Mouse (Mus musculus) midbrain, embryonic 14.5 days (tissue): ENCODE results near the gene Thbs2. TPM values are rescaled to one million over a fixed set of nuclear protein-coding genes. Genes with fewer than 3 reads are reported as not detected.

Experiments used
- ATAC-seq: fragments of 200-750 bp; cut with Nextera tagmentation; 2 replicates; pipeline ENCODE4 v1.8.0; 2017; ENCODE audit warnings: moderate number of reproducible peaks, moderate library complexity; ENCODE audit not compliant: low FRiP score, low TSS enrichment
- DNase-seq: peaks from one replicate; pipeline ENCODE4 v3.0.0-alpha.2; 2015
- H3K27ac ChIP-seq: fragments of 300-500 bp; sonication (generic); replicated peaks from 2 replicates; pipeline ENCODE4 v1.5.1; 2014; ENCODE audit warnings: mild to moderate bottlenecking, low read depth, low read length, moderate library complexity
- H3K27me3 ChIP-seq: fragments of 300-500 bp; sonication (generic); 2 replicates; pipeline ENCODE4 v1.6.1; 2014; ENCODE audit warnings: low read length, control low read depth, mixed read lengths; ENCODE audit not compliant: control insufficient read depth, insufficient read depth
- H3K36me3 ChIP-seq: fragments of 300-500 bp; sonication (generic); 2 replicates; pipeline ENCODE4 v1.6.1; 2014; ENCODE audit warnings: low read length, control low read depth; ENCODE audit not compliant: control insufficient read depth, insufficient read depth
- H3K4me1 ChIP-seq: fragments of 300-500 bp; sonication (generic); 2 replicates; pipeline ENCODE4 v1.6.1; 2014; ENCODE audit warnings: mild to moderate bottlenecking, antibody characterized with exemption, low read length, control low read depth; ENCODE audit not compliant: control insufficient read depth, insufficient read depth
- H3K4me2 ChIP-seq: fragments of 300-500 bp; sonication (generic); 2 replicates; pipeline ENCODE4 v1.6.1; 2014; ENCODE audit warnings: mild to moderate bottlenecking, low read length, moderate library complexity
- H3K4me3 ChIP-seq: fragments of 300-500 bp; sonication (generic); replicated peaks from 2 replicates; pipeline ENCODE4 v1.5.1; 2014; ENCODE audit warnings: low read depth, low read length
- H3K9ac ChIP-seq: fragments of 300-500 bp; sonication (generic); replicated peaks from 2 replicates; pipeline ENCODE4 v1.6.1; 2014; ENCODE audit warnings: mild to moderate bottlenecking, low read length, moderate library complexity
- H3K9me3 ChIP-seq: fragments of 300-500 bp; sonication (generic); 2 replicates; pipeline ENCODE4 v1.6.1; 2016; ENCODE audit warnings: low read length, control low read depth, mixed read lengths; ENCODE audit not compliant: control insufficient read depth
- WGBS: fragments of 180-500 bp; shearing (Covaris S2); extraction: QIAGEN DNeasy Blood & Tissue Kit; methylation state at CpG from one replicate; pipeline ENCODE4 v1.1.7; 2014; 5-methylcytosine and 5-hydroxymethylcytosine counted together
- polyA plus RNA-seq: library from polyadenylated mRNA; unstranded; fragments of >200 nt; fragmentation: Nextera tagmentation; extraction: Ambion mirVana; gene quantifications from 2 replicates; pipeline ENCODE4 v1.2.1, GENCODE M21; 2014

Thbs2 gene
- polyA plus RNA-seq, 1 experiment from 2014 or later = 1.7 TPM

GRCm38 (mm10) chr17:14720912-14721311, 26.9 kb upstream of the Thbs2 start:
- no peak overlapping the region for H3K4me3 ChIP-seq
- no peaks in the 10 kb centered on the region for H3K27me3 ChIP-seq
- H3K9me3 ChIP-seq = no peaks in the 10 kb centered on the region
- DNase-seq (no peak), ATAC-seq (no peak)
- no peak overlapping the region for H3K9ac ChIP-seq
- H3K4me1 ChIP-seq = no peaks in the 10 kb centered on the region
- no peak overlapping the region for H3K27ac ChIP-seq
- no peak overlapping the region for H3K4me2 ChIP-seq
- H3K36me3 ChIP-seq = no peaks in the 10 kb centered on the region
- WGBS = 93% methylated on average over 4 of the region's 4 CpGs

GRCm38 (mm10) chr17:14720227-14720626, 26.2 kb upstream of the Thbs2 start:
- Histone ChIP-seq H3K4me1 (no peaks in the 10 kb centered on the region), H3K4me3 (no peak overlapping the region), H3K36me3 (no peaks in the 10 kb centered on the region), H3K9me3 (no peaks in the 10 kb centered on the region), H3K27me3 (no peaks in the 10 kb centered on the region), H3K9ac (no peak overlapping the region), H3K4me2 (no peak overlapping the region), H3K27ac (no peak overlapping the region)
- no peak for DNase-seq
- WGBS = 91% methylated on average over 7 of the region's 7 CpGs
- ATAC-seq = no peak

- Histone ChIP-seq H3K4me2 (no peak overlapping the region), H3K9me3 (no peaks in the 10 kb centered on the region), H3K4me1 (no peaks in the 10 kb centered on the region), H3K27me3 (no peaks in the 10 kb centered on the region), H3K27ac (no peak overlapping the region), H3K4me3 (no peak overlapping the region), H3K36me3 (no peaks in the 10 kb centered on the region), H3K9ac (no peak overlapping the region)
- ATAC-seq = no peak
- DNase-seq = no peak
- WGBS = 48% methylated on average over 4 of the region's 4 CpGs
These were observed 24.8 kb upstream of the Thbs2 start for GRCm38 (mm10) chr17:14718801-14719200.

GRCm38 (mm10) chr17:14714782-14715181, 20.7 kb upstream of the Thbs2 start:
- Histone ChIP-seq H3K4me2 (no peak overlapping the region), H3K9ac (no peak overlapping the region), H3K9me3 (no peaks in the 10 kb centered on the region), H3K4me1 (no peaks in the 10 kb centered on the region), H3K4me3 (no peak overlapping the region), H3K27me3 (no peaks in the 10 kb centered on the region), H3K36me3 (no peaks in the 10 kb centered on the region), H3K27ac (no peak overlapping the region)
- 53% methylated on average over 8 of the region's 8 CpGs for WGBS
- no peak for ATAC-seq
- no peak for DNase-seq

- Histone ChIP-seq H3K9ac (no peak overlapping the region), H3K27ac (no peak overlapping the region)
- WGBS = 80% methylated on average over 3 of the region's 3 CpGs
These were observed 20.3 kb upstream of the Thbs2 start for GRCm38 (mm10) chr17:14714374-14714773.

GRCm38 (mm10) chr17:14711784-14712183, 17.7 kb upstream of the Thbs2 start:
- H3K27ac ChIP-seq = no peak overlapping the region
- H3K4me3 ChIP-seq = no peak overlapping the region
- no peak for DNase-seq
- ATAC-seq = no peak
- H3K27me3 ChIP-seq = no peaks in the 10 kb centered on the region
- H3K9ac ChIP-seq = no peak overlapping the region
- H3K4me1 ChIP-seq = no peaks in the 10 kb centered on the region
- no peaks in the 10 kb centered on the region for H3K9me3 ChIP-seq
- no peaks in the 10 kb centered on the region for H3K36me3 ChIP-seq
- 92% methylated on average over 3 of the region's 3 CpGs for WGBS
- no peak overlapping the region for H3K4me2 ChIP-seq

More at GRCm38 (mm10) chr17:14714374-14714773, 20.3 kb upstream of the Thbs2 start:
- H3K4me3 ChIP-seq = no peak overlapping the region
- DNase-seq = no peak
- no peaks in the 10 kb centered on the region for H3K9me3 ChIP-seq
- H3K27me3 ChIP-seq = no peaks in the 10 kb centered on the region
- no peak overlapping the region for H3K4me2 ChIP-seq
- H3K36me3 ChIP-seq = no peaks in the 10 kb centered on the region
- no peak for ATAC-seq
- no peaks in the 10 kb centered on the region for H3K4me1 ChIP-seq

GRCm38 (mm10) chr17:14711032-14711431, 17.0 kb upstream of the Thbs2 start:
- DNase-seq = no peak
- 97% methylated on average over 3 of the region's 3 CpGs for WGBS
- Histone ChIP-seq H3K9ac (no peak overlapping the region), H3K27me3 (no peaks in the 10 kb centered on the region), H3K4me3 (no peak overlapping the region), H3K9me3 (no peaks in the 10 kb centered on the region), H3K36me3 (no peaks in the 10 kb centered on the region), H3K4me1 (no peaks in the 10 kb centered on the region), H3K4me2 (no peak overlapping the region), H3K27ac (no peak overlapping the region)
- no peak for ATAC-seq

GRCm38 (mm10) chr17:14706066-14706465, 12.0 kb upstream of the Thbs2 start:
- DNase-seq = no peak
- ATAC-seq = no peak
- no peak overlapping the region for H3K9ac ChIP-seq
- H3K36me3 ChIP-seq = no peaks in the 10 kb centered on the region
- no peaks in the 10 kb centered on the region for H3K27me3 ChIP-seq
- no peak overlapping the region for H3K27ac ChIP-seq
- H3K9me3 ChIP-seq = no peaks in the 10 kb centered on the region
- no peak overlapping the region for H3K4me3 ChIP-seq
- 90% methylated on average over 4 of the region's 4 CpGs for WGBS
- H3K4me1 ChIP-seq = no peaks in the 10 kb centered on the region
- no peak overlapping the region for H3K4me2 ChIP-seq

GRCm38 (mm10) chr17:14705466-14705865, 11.4 kb upstream of the Thbs2 start:
- 87% methylated on average over 2 of the region's 2 CpGs for WGBS
- Histone ChIP-seq H3K9ac (no peak overlapping the region), H3K36me3 (no peaks in the 10 kb centered on the region), H3K27me3 (no peaks in the 10 kb centered on the region), H3K4me2 (no peak overlapping the region), H3K4me1 (no peaks in the 10 kb centered on the region), H3K4me3 (no peak overlapping the region), H3K9me3 (no peaks in the 10 kb centered on the region), H3K27ac (no peak overlapping the region)
- DNase-seq = no peak
- ATAC-seq = no peak
